Mouse (Mus musculus) MEL (cell line): ENCODE measurements around the gene 1110065P20Rik.

Source experiments
- CTCF ChIP-seq, 3 experiments: IDR thresholded peaks in 2 of 3; conservative IDR thresholded peaks in 1 of 3; 2 replicates each; pipeline ENCODE4 v1.5.1; 2011 to 2012; ENCODE audit warnings: low read length in 3 of 3, low read depth in 2 of 3, mild to moderate bottlenecking in 2 of 3, improper control_type of control experiment in 1 of 3, inconsistent platforms in 1 of 3, mixed read lengths in 1 of 3, moderate library complexity in 1 of 3; ENCODE audit not compliant: control insufficient read depth in 1 of 3, insufficient read depth in 1 of 3, poor library complexity in 1 of 3, severe bottlenecking in 1 of 3
- JUND ChIP-seq: IDR thresholded peaks from 2 replicates; pipeline ENCODE4 v1.6.1; 2011; ENCODE audit warnings: low read depth, mild to moderate bottlenecking, improper control_type of control experiment, low read length
- USF2 ChIP-seq, 2 experiments: IDR thresholded peaks; 2 replicates each; pipeline ENCODE4 v1.6.1; 2011 to 2012; ENCODE audit warnings: improper control_type of control experiment in 2 of 2, low read length in 2 of 2, borderline replicate concordance in 1 of 2, inconsistent platforms in 1 of 2, low read depth in 1 of 2, mild to moderate bottlenecking in 1 of 2; ENCODE audit not compliant: insufficient read depth in 1 of 2

DNA sequence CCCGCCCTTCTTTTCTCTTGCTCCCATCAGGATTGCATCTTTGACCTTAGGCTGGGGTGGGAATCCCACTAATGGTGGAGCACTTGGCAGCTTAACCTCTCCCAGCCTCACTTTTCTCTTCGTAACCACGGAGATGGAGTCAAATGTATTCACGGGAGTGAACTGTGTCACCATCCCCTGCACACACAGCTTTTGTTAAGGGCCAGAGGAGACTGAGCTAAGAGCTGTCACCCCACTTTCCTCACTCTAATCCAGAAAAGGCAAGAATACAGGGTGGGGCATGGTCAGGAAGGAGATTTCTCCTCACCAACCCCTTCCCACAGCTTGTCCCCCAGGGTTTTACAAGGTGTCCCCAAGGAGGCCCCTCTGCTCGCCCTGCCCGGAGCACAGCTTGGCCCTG lies 42.8 kb upstream of the 1110065P20Rik start:
- TF ChIP-seq JUND: no peak
- no peak for TF ChIP-seq CTCF (IDR thresholded peaks at IDR 0.05 in 2 of 3, conservative IDR thresholded peaks at IDR 0.05 in 1 of 3; ENCODE audit: control insufficient read depth in 1 of 3, insufficient read depth in 1 of 3, low read depth in 2 of 3, low read length in 3 of 3, poor library complexity in 1 of 3, severe bottlenecking in 1 of 3)
- TF ChIP-seq USF2 (IDR thresholded peaks at IDR 0.05; ENCODE audit: borderline replicate concordance in 1 of 2, insufficient read depth in 1 of 2, low read depth in 1 of 2, low read length in 2 of 2): no peak
